Mouse (Mus musculus): Measurements from ENCODE around the gene 6030445D17Rik. TPM values are rescaled to one million over a fixed set of nuclear protein-coding genes. Genes with fewer than 3 reads are reported as not detected.
A peak's percentile ranks its signal among the peaks of the same experiment; 100 is the strongest.

Gene 6030445D17Rik
- polyA plus RNA-seq (2015; fragmentation: Nextera tagmentation; extraction: Ambion mirVana): 0.46 and 0.57 TPM in 2 replicates

DNA sequence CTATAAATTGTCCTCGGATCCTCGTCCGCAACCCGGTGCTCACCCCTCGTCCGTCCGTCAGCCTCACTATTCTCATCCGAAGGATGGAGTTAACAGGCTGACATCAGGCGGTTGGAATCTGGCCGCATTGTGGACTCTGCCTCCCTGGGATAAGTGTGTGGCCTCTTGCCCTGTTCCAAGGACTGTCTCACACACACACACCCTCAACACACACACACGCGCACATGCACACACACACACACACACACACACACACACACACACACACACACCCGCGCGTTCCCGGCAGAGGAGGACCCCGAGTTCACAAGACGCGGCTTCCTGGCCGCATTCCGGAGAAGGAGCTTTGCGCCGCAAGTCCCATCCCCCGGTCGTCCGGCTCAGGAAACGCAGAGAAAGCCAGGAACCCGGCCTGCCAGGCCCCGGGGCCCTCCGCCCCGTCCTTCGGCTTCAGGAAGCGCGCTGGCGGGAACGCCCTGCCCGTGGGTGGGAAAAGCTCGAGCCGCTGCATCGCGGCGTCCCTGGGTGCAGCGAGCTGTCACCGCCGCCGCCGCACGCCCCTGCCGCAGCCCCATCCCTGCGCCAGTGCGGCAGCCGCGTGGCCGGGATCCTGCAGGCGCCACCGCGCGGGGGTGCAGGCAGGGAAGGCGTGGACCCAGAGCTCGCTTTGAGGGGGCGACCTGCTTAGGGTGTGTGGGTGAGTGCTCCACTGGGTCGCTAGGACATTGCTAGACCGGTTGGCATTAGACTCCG, at the start of gene 6030445D17Rik:
Gene 6030445D17Rik (plus strand): TSS at position 165 of the 753 bp plus-strand sequence.
- no peaks in the 10 kb centered on the region for H3K9me3 ChIP-seq
- H3K9ac ChIP-seq: peak within 1 kb of the TSS; percentile 64
- peak; percentile 84 for ATAC-seq (ENCODE audit: borderline replicate concordance, extremely low read depth, low FRiP score, low TSS enrichment)
- peaks cover 26% of the 10 kb centered on the region for H3K4me1 ChIP-seq
- H3K27me3 ChIP-seq: peaks cover 12% of the 10 kb centered on the region; the same call in 1 of the 2 replicates
- WGBS: 2% methylated on average over 63 of the region's 64 CpGs
- peak within 1 kb of the TSS; percentile 84 for H3K27ac ChIP-seq
- peak within 1 kb of the TSS; percentile 67 for H3K4me3 ChIP-seq
- peak within 1 kb of the TSS; percentile 98 for H3K4me2 ChIP-seq
- no peaks in the 10 kb centered on the region for H3K36me3 ChIP-seq

DNA sequence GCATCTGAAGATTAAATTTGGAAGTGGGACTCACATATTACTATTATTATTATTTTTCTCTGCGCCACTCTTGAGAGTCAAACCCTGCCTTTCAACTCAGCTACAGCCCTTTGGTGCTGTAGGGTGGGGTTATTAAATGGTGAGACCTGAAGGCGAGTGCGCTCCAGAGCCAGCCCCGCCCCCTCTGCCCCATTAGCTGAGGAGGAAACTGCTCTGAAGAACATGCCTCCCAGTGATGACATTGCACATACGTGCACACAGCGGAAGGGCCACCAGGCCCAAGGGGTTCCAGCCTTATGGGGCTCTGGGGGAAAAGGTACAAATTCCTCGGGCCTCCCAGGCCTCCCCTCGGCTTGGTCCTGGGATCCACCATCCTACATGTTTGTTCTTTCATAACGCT, 46.6 kb upstream of the 6030445D17Rik start:
- H3K36me3 ChIP-seq: no peaks in the 10 kb centered on the region
- WGBS: 75% methylated on average over 9 of the region's 9 CpGs
- H3K27me3 ChIP-seq: peaks cover 6% of the 10 kb centered on the region; the same call in 1 of the 2 replicates
- ATAC-seq (ENCODE audit: borderline replicate concordance, extremely low read depth, low FRiP score, low TSS enrichment): no peak
- no peak overlapping the region for H3K4me2 ChIP-seq
- no peaks in the 10 kb centered on the region for H3K9me3 ChIP-seq
- H3K4me1 ChIP-seq: 0 out of 2 replicates have a peak, but pooled peaks cover 5% of the 10 kb centered on the region
- H3K4me3 ChIP-seq: no peak overlapping the region
- no peak overlapping the region for H3K27ac ChIP-seq
- H3K9ac ChIP-seq: no peak overlapping the region

DNA sequence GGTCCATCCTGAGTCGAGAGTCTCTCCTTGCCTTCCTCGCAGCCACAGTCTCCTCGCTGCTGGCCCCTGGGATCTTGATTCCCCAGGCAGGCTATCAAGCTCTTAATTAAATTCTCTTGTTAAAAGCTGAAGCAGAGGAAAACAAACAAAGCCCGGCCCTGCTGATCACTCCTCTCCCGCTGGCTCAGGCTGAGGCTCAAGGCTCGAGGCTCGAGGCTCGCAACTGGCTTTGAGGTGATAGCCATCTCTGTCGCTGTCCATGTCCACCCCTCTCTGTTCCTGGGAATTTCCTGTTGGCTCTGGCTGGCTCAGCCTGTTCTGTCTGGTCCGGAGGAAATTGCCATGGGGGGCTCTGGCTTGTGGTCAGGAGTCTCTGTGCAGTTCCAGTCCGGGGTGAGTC, 43.1 kb upstream of the 6030445D17Rik start:
- Histone ChIP-seq H3K9ac (no peak overlapping the region), H3K4me1 (peaks cover 6% of the 10 kb centered on the region), H3K36me3 (no peaks in the 10 kb centered on the region), H3K4me3 (no peak overlapping the region), H3K9me3 (no peaks in the 10 kb centered on the region), H3K4me2 (no peak overlapping the region), H3K27ac (no peak overlapping the region), H3K27me3 (peaks cover 30% of the 10 kb centered on the region)
- 14% methylated on average over 11 of the region's 11 CpGs for WGBS
- ATAC-seq (ENCODE audit: borderline replicate concordance, extremely low read depth, low FRiP score, low TSS enrichment): no peak

DNA sequence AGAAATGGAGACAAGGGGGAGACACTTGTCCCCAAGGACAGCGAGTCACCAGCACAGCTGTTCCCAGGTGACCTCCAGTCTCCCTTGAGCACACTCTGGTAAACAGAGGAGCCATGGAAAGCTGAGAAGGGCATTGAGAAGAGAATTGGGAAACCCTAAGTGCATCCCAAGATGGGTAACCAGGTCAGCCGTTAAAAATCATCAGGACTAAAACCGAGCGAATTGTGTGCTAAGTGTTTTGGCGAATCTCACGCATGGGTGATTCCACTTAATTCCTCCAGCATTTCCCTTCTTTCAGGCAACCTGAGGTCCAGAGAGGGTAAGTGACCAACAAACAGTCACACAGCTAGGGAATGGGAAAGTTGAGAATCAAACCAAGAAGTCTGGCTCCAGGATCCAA, 42.7 kb upstream of the 6030445D17Rik start:
- Histone ChIP-seq H3K4me2 (no peak overlapping the region), H3K27ac (no peak overlapping the region), H3K4me1 (peaks cover 10% of the 10 kb centered on the region), H3K36me3 (no peaks in the 10 kb centered on the region), H3K4me3 (no peak overlapping the region), H3K9ac (no peak overlapping the region), H3K27me3 (peaks cover 34% of the 10 kb centered on the region), H3K9me3 (no peaks in the 10 kb centered on the region)
- WGBS: 69% methylated on average over 6 of the region's 6 CpGs
- ATAC-seq (ENCODE audit: borderline replicate concordance, extremely low read depth, low FRiP score, low TSS enrichment): no peak

DNA sequence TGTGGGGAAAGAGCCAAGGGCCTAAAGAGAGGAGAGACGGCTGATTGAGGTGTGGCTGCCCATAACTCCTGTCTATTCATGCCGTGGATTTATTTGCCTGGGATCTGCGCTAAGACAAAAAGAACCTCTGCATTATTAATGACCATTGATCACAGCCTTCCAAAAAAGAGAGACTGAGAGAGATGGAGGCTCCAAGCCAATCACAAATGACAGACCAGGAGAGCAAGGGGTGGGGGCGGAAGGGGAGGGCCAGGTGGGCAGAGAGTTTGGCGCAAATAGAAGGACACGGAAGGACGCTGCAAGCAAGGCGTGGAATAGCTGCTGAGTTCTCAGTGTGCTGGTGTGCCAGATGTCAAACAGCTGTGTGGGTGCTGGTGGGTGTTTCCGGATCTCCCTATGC, 38.8 kb upstream of the 6030445D17Rik start, which contains the start of gene Htr1d:
Gene Htr1d (plus strand): TSS at position 301 of the 400 bp plus-strand sequence.
- WGBS: 47% methylated on average over 9 of the region's 9 CpGs
- Histone ChIP-seq H3K4me1 (peaks cover 17% of the 10 kb centered on the region), H3K27ac (no peak within 1 kb of the TSS), H3K36me3 (no peaks in the 10 kb centered on the region), H3K9me3 (no peaks in the 10 kb centered on the region), H3K4me2 (peak within 1 kb of the TSS; percentile 96), H3K9ac (peak within 1 kb of the TSS; percentile 22), H3K27me3 (peaks cover 55% of the 10 kb centered on the region), H3K4me3 (peak within 1 kb of the TSS; percentile 47)
- ATAC-seq (ENCODE audit: borderline replicate concordance, extremely low read depth, low FRiP score, low TSS enrichment): no peak

DNA sequence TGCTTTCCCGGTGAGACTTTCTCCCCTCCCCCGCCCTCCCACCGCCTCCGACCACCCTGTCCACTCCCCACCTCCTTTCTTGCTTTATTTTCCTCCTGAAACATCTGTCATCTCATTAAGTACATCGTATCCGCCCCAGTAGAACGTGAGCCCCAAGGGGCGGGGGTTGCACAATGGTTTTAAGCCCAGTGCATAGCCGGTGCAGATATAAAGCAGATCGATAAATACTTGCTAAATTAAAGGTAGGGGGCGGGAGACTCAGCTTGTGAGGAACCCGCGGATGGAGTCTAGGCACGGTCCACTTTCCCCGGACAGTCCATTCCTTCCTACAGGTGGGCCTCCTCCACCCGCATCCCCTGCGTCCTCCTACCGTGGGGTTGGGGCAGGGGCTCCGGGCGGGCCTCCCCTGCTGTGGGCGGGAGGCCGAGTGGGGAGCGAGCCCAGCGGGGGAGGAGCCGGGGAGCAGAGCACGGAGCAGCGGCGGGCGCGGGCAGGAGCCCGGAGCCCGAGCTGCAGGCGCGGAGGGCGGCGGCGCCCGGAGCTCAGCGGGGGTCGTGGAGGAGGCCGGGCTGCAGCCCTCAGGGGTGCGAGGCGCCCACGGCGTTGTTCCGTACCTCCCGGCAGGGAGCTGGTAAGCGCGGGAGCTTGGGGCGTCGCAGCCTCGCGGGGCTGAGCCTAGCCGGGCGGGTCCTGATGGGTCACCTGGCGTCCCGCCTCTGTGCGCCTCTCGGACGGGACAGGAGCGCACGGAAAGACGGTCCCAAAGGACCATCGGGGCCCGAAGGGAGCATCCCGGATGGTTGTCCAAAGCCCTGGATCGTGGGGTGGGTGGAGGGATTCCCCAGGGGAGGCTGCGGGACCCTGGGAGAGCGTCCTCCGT, 37.7 kb upstream of the 6030445D17Rik start:
- Histone ChIP-seq H3K27ac (no peak overlapping the region), H3K9ac (peak overlapping the region; percentile 22), H3K27me3 (peaks cover 53% of the 10 kb centered on the region), H3K36me3 (no peaks in the 10 kb centered on the region), H3K4me1 (peaks cover 13% of the 10 kb centered on the region), H3K4me2 (peak overlapping the region; percentile 96), H3K9me3 (no peaks in the 10 kb centered on the region), H3K4me3 (peak overlapping the region; percentile 47)
- 2% methylated on average over 70 of the region's 70 CpGs for WGBS
- no peak for ATAC-seq (ENCODE audit: borderline replicate concordance, extremely low read depth, low FRiP score, low TSS enrichment)

DNA sequence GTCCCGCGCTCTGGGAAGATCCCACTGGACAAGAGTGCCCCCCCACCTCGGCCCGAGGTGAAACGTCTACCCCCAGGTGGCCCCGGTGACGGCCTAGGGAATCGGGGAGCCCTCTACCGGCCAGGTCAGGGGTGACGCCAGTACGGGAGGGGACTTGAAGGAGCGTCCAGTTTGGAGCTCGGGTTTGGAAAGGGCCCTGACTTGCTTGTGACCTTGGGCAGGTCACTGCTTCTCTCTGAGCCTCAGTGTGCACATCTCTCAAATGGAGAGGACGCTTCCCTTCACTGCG, 37.1 kb upstream of the 6030445D17Rik start:
- Histone ChIP-seq H3K27ac (no peak overlapping the region), H3K9me3 (no peaks in the 10 kb centered on the region), H3K27me3 (peaks cover 49% of the 10 kb centered on the region), H3K4me3 (peak overlapping the region; percentile 47), H3K4me2 (peak overlapping the region; percentile 96), H3K36me3 (no peaks in the 10 kb centered on the region), H3K4me1 (peaks cover 13% of the 10 kb centered on the region), H3K9ac (peak overlapping the region; percentile 22; the same call in 1 of the 2 replicates)
- 2% methylated on average over 15 of the region's 15 CpGs for WGBS
- no peak for ATAC-seq (ENCODE audit: borderline replicate concordance, extremely low read depth, low FRiP score, low TSS enrichment)

DNA sequence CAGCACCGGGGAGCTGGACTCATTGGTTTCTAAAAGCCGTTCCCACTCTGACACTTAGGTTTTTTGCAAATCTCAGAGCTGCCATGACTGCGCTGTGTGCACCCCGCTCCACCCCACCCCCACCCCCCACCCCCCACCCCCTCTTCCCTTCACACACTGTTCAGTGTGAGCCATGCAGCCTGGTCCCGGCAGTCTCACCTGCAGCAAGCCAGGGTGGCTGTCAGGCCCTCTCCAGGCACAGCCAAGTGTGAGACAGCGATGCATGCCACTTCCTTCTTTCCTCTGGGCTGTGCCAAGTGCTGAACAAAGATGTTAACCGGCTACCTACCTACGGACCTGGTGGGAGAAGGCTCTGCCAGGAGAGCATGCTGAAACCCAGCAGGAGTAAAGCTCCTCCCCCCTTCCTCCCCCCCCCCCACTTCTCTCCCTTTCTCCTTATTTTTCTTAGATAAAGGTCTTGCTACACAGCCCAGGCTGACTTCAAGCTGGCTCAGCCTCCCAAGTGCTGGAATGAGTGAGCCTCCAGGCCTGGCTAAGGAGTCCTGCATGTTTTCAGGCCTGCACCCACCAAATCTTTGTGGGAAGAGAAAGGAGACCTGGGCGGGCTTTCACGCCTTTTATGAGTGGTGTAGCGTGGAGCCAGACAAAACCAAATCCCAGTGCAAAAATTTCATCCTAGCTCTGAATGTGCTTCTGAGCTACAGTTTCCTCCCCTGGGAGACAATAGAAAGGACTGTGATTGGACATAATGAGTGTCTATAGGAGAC, 31.3 kb upstream of the 6030445D17Rik start:
- H3K9ac ChIP-seq: no peak overlapping the region
- H3K36me3 ChIP-seq: no peaks in the 10 kb centered on the region
- 0 out of 2 replicates have a peak, but pooled peaks cover 12% of the 10 kb centered on the region for H3K4me1 ChIP-seq
- ATAC-seq (ENCODE audit: borderline replicate concordance, extremely low read depth, low FRiP score, low TSS enrichment): peak; percentile 60; the same call in 1 of the 2 replicates
- no peak overlapping the region for H3K4me3 ChIP-seq
- no peak overlapping the region for H3K4me2 ChIP-seq
- no peaks in the 10 kb centered on the region for H3K9me3 ChIP-seq
- WGBS: 25% methylated on average over 11 of the region's 11 CpGs
- peaks cover 7% of the 10 kb centered on the region for H3K27me3 ChIP-seq
- H3K27ac ChIP-seq: peak overlapping the region; percentile 5; the same call in 1 of the 2 replicates

DNA sequence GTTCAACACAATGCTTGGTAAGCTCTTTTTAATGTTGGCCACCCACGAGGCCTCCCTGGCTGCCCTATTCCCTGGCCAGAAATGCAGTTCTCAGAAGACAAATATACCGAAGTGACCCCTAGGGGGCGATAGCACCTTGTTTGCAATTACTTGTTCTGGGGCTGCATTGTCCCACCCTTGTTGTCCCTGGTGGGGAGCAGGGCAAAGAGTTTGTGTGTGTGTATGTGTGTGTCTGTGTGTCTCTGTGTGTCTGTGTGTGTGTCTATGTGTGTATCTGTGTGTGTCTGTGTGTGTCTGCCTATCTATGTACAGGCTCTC, 30.7 kb upstream of the 6030445D17Rik start:
- 0% methylated on average over 3 of the region's 3 CpGs for WGBS
- Histone ChIP-seq H3K4me1 (0 out of 2 replicates have a peak, but pooled peaks cover 12% of the 10 kb centered on the region), H3K27me3 (peaks cover 4% of the 10 kb centered on the region; the same call in 1 of the 2 replicates), H3K36me3 (no peaks in the 10 kb centered on the region), H3K4me3 (no peak overlapping the region), H3K27ac (0 out of 2 replicates have a peak overlapping the region, but pooled peaks have one; percentile 5), H3K4me2 (no peak overlapping the region), H3K9me3 (no peaks in the 10 kb centered on the region), H3K9ac (no peak overlapping the region)
- no peak; the same call in 1 of the 2 replicates for ATAC-seq (ENCODE audit: borderline replicate concordance, extremely low read depth, low FRiP score, low TSS enrichment)

DNA sequence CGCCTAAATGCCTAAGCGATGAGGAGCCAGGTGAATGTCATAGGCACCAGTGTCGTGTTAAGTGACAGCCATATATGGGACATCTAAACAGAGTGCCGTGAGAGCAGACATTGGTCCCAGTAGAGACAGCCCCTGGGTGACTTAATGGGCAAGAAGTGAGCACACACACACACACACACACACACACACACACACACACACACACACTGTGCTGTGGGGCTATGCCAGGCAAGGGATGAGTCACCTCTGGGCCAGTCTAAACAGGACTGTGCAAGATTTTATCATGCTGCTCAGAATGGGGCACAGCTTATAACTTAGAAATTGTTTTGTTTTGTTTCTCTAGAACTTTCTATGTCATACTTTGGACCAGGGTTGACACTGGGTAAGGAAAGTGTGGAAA, 28.0 kb upstream of the 6030445D17Rik start:
- no peak for ATAC-seq (ENCODE audit: borderline replicate concordance, extremely low read depth, low FRiP score, low TSS enrichment)
- Histone ChIP-seq H3K4me2 (no peak overlapping the region), H3K4me1 (0 out of 2 replicates have a peak, but pooled peaks cover 12% of the 10 kb centered on the region), H3K27ac (no peak overlapping the region), H3K27me3 (no peaks in the 10 kb centered on the region; the same call in 1 of the 2 replicates), H3K36me3 (no peaks in the 10 kb centered on the region), H3K4me3 (no peak overlapping the region), H3K9ac (no peak overlapping the region), H3K9me3 (no peaks in the 10 kb centered on the region)
- WGBS: 76% methylated on average over 4 of the region's 4 CpGs

DNA sequence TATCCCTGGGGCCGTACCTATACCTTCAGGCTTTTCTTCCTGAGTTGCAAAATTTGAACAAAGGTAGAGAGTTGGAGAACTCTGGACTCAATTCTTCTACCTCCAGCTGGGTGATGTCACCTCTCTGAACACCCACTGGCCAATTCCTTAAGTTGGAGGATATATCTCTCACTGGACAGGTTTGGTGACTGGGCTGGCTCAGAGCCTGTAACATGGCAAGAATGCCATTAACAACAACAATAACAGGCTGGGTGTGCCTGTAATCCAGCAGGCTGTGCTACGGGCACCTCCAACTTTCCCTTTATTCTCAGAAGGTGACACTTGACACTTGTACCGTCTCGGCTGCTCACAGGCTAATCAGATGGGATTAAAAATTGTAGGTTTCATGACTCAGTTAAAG, 22.9 kb upstream of the 6030445D17Rik start:
- Histone ChIP-seq H3K4me2 (no peak overlapping the region), H3K9me3 (no peaks in the 10 kb centered on the region), H3K36me3 (no peaks in the 10 kb centered on the region), H3K9ac (no peak overlapping the region), H3K4me3 (no peak overlapping the region), H3K27ac (no peak overlapping the region), H3K4me1 (no peaks in the 10 kb centered on the region), H3K27me3 (no peaks in the 10 kb centered on the region)
- ATAC-seq (ENCODE audit: borderline replicate concordance, extremely low read depth, low FRiP score, low TSS enrichment): no peak
- 55% methylated on average over 4 of the region's 4 CpGs for WGBS

Data from lung, embryonic 15.5 days (tissue).